Mouse (Mus musculus) adrenal gland, adult 18-20 months (tissue): ENCODE data around the gene Sult2a3. TPM values are rescaled to one million over a fixed set of nuclear protein-coding genes. Genes with fewer than 3 reads are reported as not detected.
"Not testable (repeated sequence)": the region's sequence is repeated elsewhere in the genome, so short reads cannot be mapped to it uniquely, and the experiment has no call there.

Experiments
- DNase-seq, 2 experiments: peaks; one replicate each; pipeline ENCODE4 v3.0.0; 2021 to 2022; ENCODE audit warnings: low spot score in 2 of 2
- long read RNA-seq, 2 experiments: library from polyadenylated mRNA; stranded (forward); transcript quantifications; one replicate each; pipeline ENCODE4 v2.0.0; 2021
- total RNA-seq, 2 experiments: library from RNA; stranded (reverse); gene quantifications; 1 replicate in 1 of 2; 2 replicates in 1 of 2; pipeline ENCODE4 v1.2.3; 2021

The Sult2a3 gene
- total RNA-seq = not detected
- long read RNA-seq, experiment 1 = 0 reads
- long read RNA-seq, experiment 2 = 0 reads

GRCm38 (mm10) chr7:14122944-14123343 lies at the start of gene Sult2a3:
Gene Sult2a3, minus strand, starts transcription at chr7:14123044.
- no peak for DNase-seq

GRCm38 (mm10) chr7:14120436-14120835 lies 2.4 kb downstream of the Sult2a3 start:
- no peak for DNase-seq

- DNase-seq = not testable (repeated sequence)
Observed at GRCm38 (mm10) chr7:14119865-14120264, 3.0 kb downstream of the Sult2a3 start.

GRCm38 (mm10) chr7:14116761-14117160 lies 6.1 kb downstream of the Sult2a3 start:
- no peak for DNase-seq

GRCm38 (mm10) chr7:14114471-14114870 lies 8.4 kb downstream of the Sult2a3 start:
- not testable (repeated sequence) for DNase-seq

- DNase-seq = not testable (repeated sequence)
Observed at GRCm38 (mm10) chr7:14047821-14048220, 75.0 kb downstream of the Sult2a3 start.

GRCm38 (mm10) chr7:14030831-14031230 lies 92.0 kb downstream of the Sult2a3 start:
- not testable (repeated sequence) for DNase-seq

Other genes starting within 250 kb of the Sult2a3 start
- gene Sult2a4, start 133.4 kb downstream of the Sult2a3 start, total RNA-seq = not detected
- not detected for gene Sult2a6, start 131.8 kb upstream of the Sult2a3 start, total RNA-seq
- not detected for gene Obox8, start 210.5 kb upstream of the Sult2a3 start, total RNA-seq